Mouse (Mus musculus): ENCODE measurements around the gene Rasgrp3. TPM values are rescaled to one million over a fixed set of nuclear protein-coding genes. Genes with fewer than 3 reads are reported as not detected.

Gene Rasgrp3
- polyA plus RNA-seq (2012; fragmentation: generic; extraction: Trizol): 0.46 TPM

DNA sequence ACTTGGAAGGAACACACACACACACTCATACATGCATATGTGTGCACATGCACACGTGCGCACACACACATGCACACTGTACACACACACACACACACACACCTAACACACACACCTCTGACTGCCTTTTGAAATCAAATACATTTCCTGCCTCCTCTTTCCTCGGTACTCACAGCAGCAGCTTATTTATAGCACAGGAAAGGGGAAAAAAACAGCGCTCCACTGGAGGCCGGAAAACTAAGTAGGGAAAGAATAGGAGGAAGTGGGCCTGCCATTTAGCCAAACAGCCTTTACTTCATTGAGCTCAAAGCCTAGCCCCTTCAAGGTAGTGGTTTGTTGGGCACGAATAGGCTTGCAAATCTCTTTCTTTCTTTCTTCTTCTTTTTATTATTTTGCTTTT, at the start of gene Rasgrp3:
Gene Rasgrp3 (plus strand): TSS at position 298 of the 400 bp plus-strand sequence.
- H3K4me2 ChIP-seq (ENCODE audit: low read depth): no peak within 1 kb of the TSS
- no peaks in the 10 kb centered on the region for H3K36me3 ChIP-seq (ENCODE audit: control insufficient read depth, insufficient read depth)
- TF ChIP-seq USF1 (IDR thresholded peaks at IDR 0.05; ENCODE audit: low read depth) (no peak), POLR2AphosphoS2 (IDR thresholded peaks at IDR 0.05; ENCODE audit: insufficient read length, low read depth) (no peak), E2F4 (IDR thresholded peaks at IDR 0.05; ENCODE audit: insufficient read depth) (no peak), MYOD1 (IDR thresholded peaks at IDR 0.05; ENCODE audit: control insufficient read depth in 1 of 3, insufficient read length in 2 of 3, low read depth in 2 of 3) (no peak), MYOG (IDR thresholded peaks at IDR 0.05; ENCODE audit: control insufficient read depth in 1 of 3, insufficient read depth in 1 of 3, insufficient read length in 2 of 3, low read depth in 2 of 3) (no peak), TCF12 (IDR thresholded peaks at IDR 0.05; ENCODE audit: insufficient read depth, poor library complexity, severe bottlenecking) (no peak), SRF (IDR thresholded peaks at IDR 0.05; ENCODE audit: control insufficient read depth, insufficient read length, low read depth) (no peak), CEBPB (IDR thresholded peaks at IDR 0.05; ENCODE audit: insufficient read depth, poor library complexity, severe bottlenecking) (no peak), POLR2A (IDR thresholded peaks at IDR 0.05; ENCODE audit: insufficient read length, low read depth) (no peak), TCF3 (IDR thresholded peaks at IDR 0.05; ENCODE audit: insufficient read length, low read depth) (no peak), REST (IDR thresholded peaks at IDR 0.05; ENCODE audit: insufficient read depth, insufficient read length) (no peak), MAX (IDR thresholded peaks at IDR 0.05; ENCODE audit: low read depth) (no peak)
- no peak within 1 kb of the TSS for H3K4me3 ChIP-seq
- no peak within 1 kb of the TSS for H3ac ChIP-seq (ENCODE audit: control insufficient read depth, insufficient read length)
- no peaks in the 10 kb centered on the region for H3K27me3 ChIP-seq (ENCODE audit: control insufficient read depth, insufficient read depth, insufficient read length)
- H3K79me2 ChIP-seq (ENCODE audit: control insufficient read depth, insufficient read depth): no peaks in the 10 kb centered on the region

DNA sequence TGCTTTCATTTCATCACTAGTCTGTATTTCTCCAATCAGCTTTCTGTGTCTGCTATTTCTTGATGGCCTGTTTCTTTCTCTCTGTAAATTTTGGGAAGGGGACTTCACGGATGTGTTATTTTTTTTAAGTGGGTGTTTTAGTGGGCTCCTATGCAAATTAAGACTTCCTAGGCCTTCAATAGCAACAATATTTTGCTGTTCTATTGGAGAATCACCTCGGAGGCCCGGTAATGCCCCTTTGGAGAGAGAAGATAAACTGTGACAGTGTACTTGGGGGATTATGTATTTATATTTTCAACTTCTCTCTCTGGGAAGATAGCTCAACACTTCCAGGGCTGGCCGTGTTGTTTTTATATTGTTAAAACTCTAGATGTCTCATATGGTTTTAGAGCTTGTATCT, 47.3 kb upstream of the Rasgrp3 start:
- Histone ChIP-seq H3ac (ENCODE audit: control insufficient read depth, insufficient read length) (no peak overlapping the region), H3K79me2 (ENCODE audit: control insufficient read depth, insufficient read depth) (no peaks in the 10 kb centered on the region), H3K4me3 (no peak overlapping the region), H3K36me3 (ENCODE audit: control insufficient read depth, insufficient read depth) (peaks cover 4% of the 10 kb centered on the region), H3K4me2 (ENCODE audit: low read depth) (no peak overlapping the region), H3K27me3 (ENCODE audit: control insufficient read depth, insufficient read depth, insufficient read length) (no peaks in the 10 kb centered on the region)
- TF ChIP-seq MYOG (IDR thresholded peaks at IDR 0.05; ENCODE audit: control insufficient read depth in 1 of 3, insufficient read depth in 1 of 3, insufficient read length in 2 of 3, low read depth in 2 of 3): no peak
- no peak for TF ChIP-seq MAX (IDR thresholded peaks at IDR 0.05; ENCODE audit: low read depth)
- no peak for TF ChIP-seq REST (IDR thresholded peaks at IDR 0.05; ENCODE audit: insufficient read depth, insufficient read length)
- TF ChIP-seq CEBPB (IDR thresholded peaks at IDR 0.05; ENCODE audit: insufficient read depth, poor library complexity, severe bottlenecking): no peak
- no peak for TF ChIP-seq POLR2A (IDR thresholded peaks at IDR 0.05; ENCODE audit: insufficient read length, low read depth)
- TF ChIP-seq TCF3 (IDR thresholded peaks at IDR 0.05; ENCODE audit: insufficient read length, low read depth): no peak
- no peak for TF ChIP-seq USF1 (IDR thresholded peaks at IDR 0.05; ENCODE audit: low read depth)
- no peak for TF ChIP-seq E2F4 (IDR thresholded peaks at IDR 0.05; ENCODE audit: insufficient read depth)
- no peak for TF ChIP-seq SRF (IDR thresholded peaks at IDR 0.05; ENCODE audit: control insufficient read depth, insufficient read length, low read depth)
- TF ChIP-seq TCF12 (IDR thresholded peaks at IDR 0.05; ENCODE audit: insufficient read depth, poor library complexity, severe bottlenecking): no peak
- TF ChIP-seq MYOD1 (IDR thresholded peaks at IDR 0.05; ENCODE audit: control insufficient read depth in 1 of 3, insufficient read length in 2 of 3, low read depth in 2 of 3): no peak
- TF ChIP-seq POLR2AphosphoS2 (IDR thresholded peaks at IDR 0.05; ENCODE audit: insufficient read length, low read depth): no peak

DNA sequence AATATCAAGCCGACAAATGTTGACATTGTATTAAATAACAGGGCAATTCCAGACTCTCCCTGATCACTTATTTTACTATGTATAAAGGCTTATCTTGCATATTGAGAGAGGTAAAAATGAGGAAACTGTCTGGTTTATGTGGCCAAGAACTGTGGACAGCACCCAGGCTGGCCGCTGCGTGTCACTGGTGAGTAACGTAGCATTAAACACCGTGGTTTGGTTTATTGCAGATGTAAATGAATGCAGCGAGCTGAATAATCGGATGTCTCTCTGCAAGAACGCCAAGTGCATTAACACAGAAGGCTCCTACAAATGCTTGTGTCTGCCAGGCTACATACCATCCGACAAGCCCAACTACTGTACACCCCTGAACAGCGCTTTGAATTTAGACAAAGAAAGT, 45.6 kb upstream of the Rasgrp3 start:
- no peaks in the 10 kb centered on the region for H3K27me3 ChIP-seq (ENCODE audit: control insufficient read depth, insufficient read depth, insufficient read length)
- H3K36me3 ChIP-seq (ENCODE audit: control insufficient read depth, insufficient read depth): peaks cover 4% of the 10 kb centered on the region
- TF ChIP-seq MAX (IDR thresholded peaks at IDR 0.05; ENCODE audit: low read depth) (no peak), MYOD1 (IDR thresholded peaks at IDR 0.05; ENCODE audit: control insufficient read depth in 1 of 3, insufficient read length in 2 of 3, low read depth in 2 of 3) (no peak), POLR2A (IDR thresholded peaks at IDR 0.05; ENCODE audit: insufficient read length, low read depth) (no peak), REST (IDR thresholded peaks at IDR 0.05; ENCODE audit: insufficient read depth, insufficient read length) (no peak), TCF12 (IDR thresholded peaks at IDR 0.05; ENCODE audit: insufficient read depth, poor library complexity, severe bottlenecking) (no peak), POLR2AphosphoS2 (IDR thresholded peaks at IDR 0.05; ENCODE audit: insufficient read length, low read depth) (no peak), E2F4 (IDR thresholded peaks at IDR 0.05; ENCODE audit: insufficient read depth) (no peak), TCF3 (IDR thresholded peaks at IDR 0.05; ENCODE audit: insufficient read length, low read depth) (no peak), USF1 (IDR thresholded peaks at IDR 0.05; ENCODE audit: low read depth) (no peak)
- no peak overlapping the region for H3K4me2 ChIP-seq (ENCODE audit: low read depth)
- no peak overlapping the region for H3ac ChIP-seq (ENCODE audit: control insufficient read depth, insufficient read length)
- H3K79me2 ChIP-seq (ENCODE audit: control insufficient read depth, insufficient read depth): no peaks in the 10 kb centered on the region
- no peak overlapping the region for H3K4me3 ChIP-seq

DNA sequence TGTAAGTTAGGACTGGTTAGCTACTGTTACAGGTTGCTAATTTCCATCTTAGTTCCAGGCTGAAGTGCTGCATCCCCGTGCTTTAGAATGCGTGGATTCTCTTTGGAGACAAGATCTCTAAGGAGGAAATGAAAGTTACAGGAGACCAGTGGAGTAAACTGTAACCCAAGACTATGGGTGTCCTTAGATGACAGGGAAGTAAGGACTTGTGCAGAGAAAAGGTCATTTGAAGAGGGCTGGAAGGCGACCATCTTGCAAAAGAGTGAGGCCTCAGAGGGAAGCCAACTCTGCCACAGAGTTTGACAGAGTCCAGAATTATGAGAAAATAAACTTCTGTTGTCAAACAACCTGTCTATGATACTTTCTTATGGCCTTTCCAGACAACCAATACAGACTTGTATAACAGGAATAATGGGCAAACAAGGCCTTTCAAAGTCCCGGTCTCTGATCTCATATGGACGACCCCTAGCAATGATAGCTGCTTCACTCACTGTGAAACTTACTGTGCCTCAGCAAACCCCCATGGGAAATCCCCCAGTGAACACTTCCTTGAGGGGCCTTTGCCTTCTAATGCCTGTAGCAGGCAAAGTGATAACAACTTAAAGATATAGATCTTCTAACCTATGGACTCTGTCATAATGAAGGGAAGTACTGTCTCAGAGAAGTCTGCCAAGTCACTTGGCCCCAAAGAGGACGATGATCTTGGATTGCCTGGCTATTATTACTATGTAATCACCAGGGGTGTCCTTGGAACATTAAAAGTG, 44.1 kb upstream of the Rasgrp3 start:
- Histone ChIP-seq H3K4me3 (no peak overlapping the region), H3K36me3 (ENCODE audit: control insufficient read depth, insufficient read depth) (peaks cover 3% of the 10 kb centered on the region), H3K27me3 (ENCODE audit: control insufficient read depth, insufficient read depth, insufficient read length) (no peaks in the 10 kb centered on the region), H3K4me2 (ENCODE audit: low read depth) (no peak overlapping the region), H3ac (ENCODE audit: control insufficient read depth, insufficient read length) (no peak overlapping the region), H3K79me2 (ENCODE audit: control insufficient read depth, insufficient read depth) (no peaks in the 10 kb centered on the region)
- TF ChIP-seq MAX (IDR thresholded peaks at IDR 0.05; ENCODE audit: low read depth): no peak
- TF ChIP-seq SRF (IDR thresholded peaks at IDR 0.05; ENCODE audit: control insufficient read depth, insufficient read length, low read depth): no peak
- no peak for TF ChIP-seq USF1 (IDR thresholded peaks at IDR 0.05; ENCODE audit: low read depth)
- TF ChIP-seq REST (IDR thresholded peaks at IDR 0.05; ENCODE audit: insufficient read depth, insufficient read length): no peak
- TF ChIP-seq TCF3 (IDR thresholded peaks at IDR 0.05; ENCODE audit: insufficient read length, low read depth): no peak
- TF ChIP-seq POLR2A (IDR thresholded peaks at IDR 0.05; ENCODE audit: insufficient read length, low read depth): no peak
